Mouse (Mus musculus): Measurements from ENCODE around the gene Clcn2. TPM values are rescaled to one million over a fixed set of nuclear protein-coding genes. Genes with fewer than 3 reads are reported as not detected.

Clcn2 gene
- total RNA-seq (2021), result 1 to 10 TPM; 2.3 to 2.7 TPM
- long read RNA-seq, experiment 1, partial matches to known transcripts, result 0 of 2 reads
- long read RNA-seq, experiment 1, other reads (novel, unspliced or antisense), result 1 of 2 reads
- long read RNA-seq, experiment 2, partial matches to known transcripts, result 0 of 1 reads
- long read RNA-seq, experiment 2, other reads (novel, unspliced or antisense), result 1 of 1 reads

DNA sequence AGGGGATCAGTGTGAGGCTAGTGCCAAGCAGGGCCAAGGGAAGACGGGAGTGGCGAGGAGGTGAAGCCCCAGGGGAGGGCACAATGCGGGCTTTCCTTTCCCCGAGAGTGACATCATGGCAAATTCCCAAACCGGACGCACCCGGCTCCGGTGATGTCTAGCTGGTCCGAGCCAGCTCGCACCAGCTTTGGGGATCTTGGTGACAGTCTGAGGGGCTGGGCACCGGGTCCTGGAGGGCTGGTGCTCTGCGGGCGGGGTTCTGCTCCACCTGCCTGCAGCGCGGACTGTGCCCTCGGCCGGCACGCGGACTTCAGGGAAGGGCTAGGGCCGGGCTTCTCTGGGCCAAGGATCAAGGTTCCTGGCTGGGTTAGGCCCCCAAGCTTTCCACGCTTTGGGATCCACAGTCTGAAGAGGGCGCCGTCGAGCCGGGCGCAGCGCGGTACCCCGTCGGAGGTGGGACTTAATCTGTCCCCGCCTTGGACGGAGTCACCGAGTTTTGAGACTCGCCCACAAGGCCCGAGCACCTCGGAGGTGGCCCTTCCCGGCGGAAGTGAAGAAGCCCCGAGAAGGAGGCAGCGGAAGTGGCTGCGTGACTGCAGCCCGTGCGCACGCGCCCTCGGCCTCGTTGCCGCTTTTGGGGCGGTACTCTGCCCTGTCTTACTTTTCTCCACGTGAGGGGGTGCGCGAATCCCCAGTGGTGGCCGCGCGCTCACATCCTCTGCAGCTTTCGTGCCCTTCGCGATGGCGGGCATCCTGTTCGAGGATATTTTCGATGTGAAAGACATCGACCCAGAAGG lies at the start of gene Clcn2, which contains the start of gene Polr2h:
TSS of gene Clcn2 (minus strand) at position 566 of the 797 bp plus-strand sequence.
TSS of gene Polr2h (plus strand) at position 485 of the 797 bp plus-strand sequence.
- DNase-seq, result peak; percentile 97
- intact Hi-C loops (cut with DNase I; ENCODE audit: low total_unique reads), result no loop called here

DNA sequence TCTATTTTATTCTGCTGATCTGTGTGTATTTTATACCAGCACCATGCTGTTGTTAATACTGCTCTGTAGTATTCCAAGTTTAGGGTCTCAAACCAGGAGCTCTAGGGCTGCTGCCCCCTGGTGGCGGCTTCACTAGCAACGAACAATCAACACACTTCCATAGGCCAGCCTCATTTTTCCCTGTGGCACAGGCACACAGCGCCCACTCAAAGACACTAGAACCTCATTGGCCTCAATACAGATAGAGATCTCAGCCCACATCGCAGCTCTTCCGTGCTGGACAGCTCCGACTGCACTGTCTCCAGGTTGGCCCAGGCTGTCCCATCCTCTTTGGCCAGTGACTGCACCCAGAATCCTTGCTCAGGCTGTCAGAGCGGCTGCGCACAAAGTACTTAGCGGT lies 47.7 kb upstream of the Clcn2 start:
- peak; percentile 33 for DNase-seq
- intact Hi-C loops (cut with DNase I; ENCODE audit: low total_unique reads), result no loop called here

GRCm38 (mm10) chr16:20761681-20762080 lies 44.1 kb upstream of the Clcn2 start:
- intact Hi-C loops (cut with DNase I; ENCODE audit: low total_unique reads), result loop anchor here (2.0 to 5.0 kb wide), 2 partner anchors 41 to 54 kb away; no protein-coding TSS in a partner anchor
- DNase-seq, result peak; percentile 27

DNA sequence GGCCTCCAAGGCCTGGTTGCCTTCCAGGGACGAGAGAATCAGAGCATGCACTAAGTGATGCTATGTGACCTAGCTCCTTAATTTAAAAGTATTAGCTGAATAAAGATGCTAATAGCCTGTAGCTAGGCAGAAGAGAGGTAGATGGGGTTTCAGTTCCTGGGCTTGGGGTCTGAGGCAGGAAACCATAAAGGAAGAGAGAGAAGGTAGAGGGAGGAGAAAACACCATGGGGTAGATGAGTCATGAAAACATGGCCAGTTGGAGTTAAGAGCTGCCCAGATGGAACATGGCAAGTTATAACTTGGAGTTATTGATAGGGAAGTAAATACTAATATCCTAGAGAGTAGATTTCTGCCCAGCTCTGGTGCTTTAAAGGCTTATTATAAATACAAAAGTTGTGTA lies 39.8 kb upstream of the Clcn2 start:
- intact Hi-C loops (cut with DNase I; ENCODE audit: low total_unique reads), result no loop called here
- DNase-seq, result no peak

DNA sequence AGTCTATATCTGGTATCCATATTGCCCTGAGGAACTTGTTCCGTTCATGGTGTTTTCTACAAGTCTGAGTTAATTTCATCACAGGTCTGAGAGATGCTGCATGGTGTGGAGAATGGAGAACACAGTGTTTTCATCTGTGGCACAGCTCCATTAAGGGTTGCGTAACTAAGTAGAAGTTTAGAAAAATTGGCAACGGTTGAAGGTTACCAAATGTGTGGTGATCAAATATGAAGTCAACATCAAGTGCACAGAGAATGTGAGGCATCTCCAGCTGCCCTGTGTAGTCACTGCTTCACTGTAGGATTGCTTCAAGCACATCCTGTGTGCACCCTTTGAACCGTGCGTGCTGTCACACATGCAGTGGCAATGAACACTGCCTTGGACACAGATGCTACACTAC lies 38.5 kb upstream of the Clcn2 start:
- DNase-seq, result no peak
- intact Hi-C loops (cut with DNase I; ENCODE audit: low total_unique reads), result no loop called here

GRCm38 (mm10) chr16:20750518-20750917 lies 33.0 kb upstream of the Clcn2 start:
- intact Hi-C loops (cut with DNase I; ENCODE audit: low total_unique reads), result no loop called here

DNA sequence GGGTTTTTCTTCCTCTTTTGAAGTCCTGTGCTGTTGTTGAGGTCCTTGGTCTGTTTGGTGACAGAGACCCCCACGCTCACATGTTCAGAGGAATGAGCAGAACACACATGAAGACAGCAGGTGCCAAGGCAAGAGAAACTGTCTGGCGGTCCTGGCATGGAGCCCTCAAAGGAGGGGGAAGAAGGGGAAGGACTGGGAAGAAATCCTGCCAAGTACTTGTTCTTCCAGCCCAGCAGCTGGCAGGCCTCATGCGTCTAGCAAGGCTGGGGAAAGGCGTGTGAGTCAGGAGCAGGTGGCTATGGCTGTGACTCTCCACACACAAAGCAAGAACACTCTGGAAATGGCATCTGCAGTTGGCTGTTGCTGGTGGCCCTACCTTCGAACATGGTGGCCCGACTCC lies 29.1 kb upstream of the Clcn2 start:
- intact Hi-C loops (cut with DNase I; ENCODE audit: low total_unique reads), result no loop called here

More at GRCm38 (mm10) chr16:20750518-20750917, 33.0 kb upstream of the Clcn2 start:
- no peak for DNase-seq

DNA sequence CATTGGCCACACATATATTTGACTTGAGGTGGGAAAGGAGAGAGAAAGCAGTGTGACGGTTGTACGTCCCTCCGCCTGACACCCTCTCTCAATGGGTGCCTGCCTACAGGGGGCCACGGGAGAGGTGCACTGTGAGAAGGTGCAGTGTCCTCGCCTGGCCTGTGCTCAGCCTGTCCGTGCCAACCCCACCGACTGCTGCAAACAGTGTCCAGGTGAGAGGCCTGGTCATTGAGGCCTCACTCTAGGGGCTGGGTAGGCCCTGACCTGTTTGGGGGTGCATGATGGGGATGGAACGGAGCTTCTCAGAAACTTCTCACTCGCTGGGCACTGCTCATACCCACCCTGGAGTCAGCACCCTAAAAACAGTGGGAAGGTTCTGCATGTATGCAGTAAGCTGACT lies 22.3 kb upstream of the Clcn2 start:
- DNase-seq, result no peak
- intact Hi-C loops (cut with DNase I; ENCODE audit: low total_unique reads), result no loop called here

More for the DNA sequence above, 29.1 kb upstream of the Clcn2 start:
- DNase-seq, result peak; percentile 83

DNA sequence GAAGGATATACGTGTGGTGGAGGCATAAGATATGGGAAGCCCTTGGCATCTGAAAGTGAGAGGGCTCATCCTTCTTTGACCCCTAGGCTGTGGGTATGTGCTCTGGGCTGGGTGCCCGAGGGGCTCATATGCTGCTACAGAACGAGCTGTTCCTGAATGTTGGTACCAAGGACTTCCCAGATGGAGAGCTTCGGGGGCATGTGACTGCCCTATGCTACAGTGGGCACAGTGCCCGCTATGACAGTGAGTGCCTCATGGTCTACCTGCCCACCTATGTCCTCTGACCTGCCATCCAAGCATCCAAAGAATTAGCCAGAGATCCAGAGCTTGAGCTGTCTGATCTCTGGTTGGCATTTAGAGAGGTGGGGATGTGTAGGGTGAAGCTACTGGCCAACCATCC lies 19.3 kb upstream of the Clcn2 start:
- intact Hi-C loops (cut with DNase I; ENCODE audit: low total_unique reads), result no loop called here
- no peak for DNase-seq

DNA sequence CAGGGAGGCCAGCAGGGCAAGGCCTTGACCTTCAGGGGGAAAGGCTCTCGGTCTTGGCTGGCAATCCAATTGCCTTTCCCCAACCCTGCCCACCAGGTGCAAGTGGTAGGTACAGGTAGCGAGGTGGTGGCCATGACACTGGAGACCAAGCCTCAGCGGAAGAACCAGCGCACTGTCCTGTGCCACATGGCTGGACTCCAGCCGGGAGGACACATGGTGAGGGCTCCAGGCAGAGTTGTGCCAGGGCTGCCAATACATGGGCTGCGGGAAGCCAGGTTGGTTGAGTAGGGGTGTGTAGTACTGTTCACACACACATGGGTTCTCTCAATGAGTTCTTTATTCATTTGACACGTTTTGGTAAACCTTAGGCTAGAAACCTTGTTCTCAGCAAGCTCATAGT lies 18.6 kb upstream of the Clcn2 start:
- intact Hi-C loops (cut with DNase I; ENCODE audit: low total_unique reads), result no loop called here
- DNase-seq, result no peak

GRCm38 (mm10) chr16:20735651-20736050 lies 18.1 kb upstream of the Clcn2 start:
- intact Hi-C loops (cut with DNase I; ENCODE audit: low total_unique reads), result no loop called here
- DNase-seq, result no peak

GRCm38 (mm10) chr16:20733731-20734730 lies 16.5 kb upstream of the Clcn2 start, which contains the start of gene Thpo:
TSS of gene Thpo (minus strand) at chr16:20734511.
- no peak for DNase-seq
- intact Hi-C loops (cut with DNase I; ENCODE audit: low total_unique reads), result no loop called here

GRCm38 (mm10) chr16:20732925-20733730 lies 15.6 kb upstream of the Clcn2 start, which contains the start of gene Chrd:
TSS of gene Chrd (plus strand) at chr16:20733127.
- intact Hi-C loops (cut with DNase I; ENCODE audit: low total_unique reads), result no loop called here
- peak; percentile 88 for DNase-seq

DNA sequence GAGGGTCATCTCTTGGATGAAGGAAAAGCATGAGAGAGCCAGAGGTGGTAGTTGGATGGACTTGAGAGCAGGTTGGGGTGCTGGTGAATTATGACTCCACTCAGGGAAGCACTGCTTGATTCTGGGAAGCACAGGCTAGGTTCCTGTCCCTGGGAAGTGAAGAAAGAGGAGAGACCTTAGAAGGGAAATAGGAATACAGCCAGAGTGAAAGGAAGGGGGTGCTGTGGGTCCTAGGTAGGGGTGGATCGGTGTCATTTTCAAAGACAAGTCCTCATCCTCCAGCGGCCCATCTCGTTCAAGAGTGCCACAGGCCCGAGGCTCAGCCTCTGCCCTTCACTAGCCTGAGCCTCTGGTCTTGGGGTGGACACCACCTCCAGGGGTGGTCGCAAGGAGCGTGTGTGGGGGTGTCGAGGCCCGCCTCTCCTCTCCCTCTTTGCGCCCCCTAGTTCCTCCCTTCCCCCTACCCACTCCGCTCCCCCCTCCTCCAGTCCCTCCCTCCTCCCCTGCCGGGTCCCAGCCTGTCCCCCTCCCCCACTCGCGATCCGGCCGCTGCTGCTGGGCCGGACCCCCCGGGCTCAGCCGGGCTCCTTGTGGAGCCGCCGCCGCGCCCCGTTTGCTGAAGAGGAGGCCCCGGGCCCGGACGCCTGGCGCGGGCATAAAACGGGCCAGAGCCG lies 14.8 kb upstream of the Clcn2 start:
- no peak for DNase-seq
- intact Hi-C loops (cut with DNase I; ENCODE audit: low total_unique reads), result no loop called here

GRCm38 (mm10) chr16:20731688-20732087 lies 14.1 kb upstream of the Clcn2 start:
- DNase-seq, result no peak
- intact Hi-C loops (cut with DNase I; ENCODE audit: low total_unique reads), result no loop called here

GRCm38 (mm10) chr16:20730293-20730711 lies 12.8 kb upstream of the Clcn2 start:
- intact Hi-C loops (cut with DNase I; ENCODE audit: low total_unique reads), result no loop called here
- DNase-seq, result no peak

DNA sequence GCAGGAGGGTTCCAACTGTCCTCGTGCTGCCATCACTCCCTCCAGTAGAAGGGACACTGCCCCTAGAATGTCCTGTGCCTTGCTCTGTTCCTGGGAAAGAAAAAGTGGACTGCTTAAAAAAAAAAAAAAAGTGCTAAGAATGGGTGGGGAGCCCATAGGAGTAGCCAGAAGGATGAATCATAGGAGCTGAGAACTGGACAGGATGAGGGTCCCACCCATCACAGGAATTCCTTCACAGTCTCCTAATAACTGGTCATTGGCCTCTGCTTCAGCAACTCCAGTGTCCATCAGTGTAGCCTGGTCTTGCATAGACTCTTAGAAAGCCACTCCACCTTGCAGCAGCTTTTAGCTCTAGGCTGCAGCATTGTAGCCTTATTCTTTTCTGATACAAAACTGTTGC lies 8.8 kb upstream of the Clcn2 start:
- no peak for DNase-seq
- intact Hi-C loops (cut with DNase I; ENCODE audit: low total_unique reads), result no loop called here

GRCm38 (mm10) chr16:20725750-20726149 lies 8.2 kb upstream of the Clcn2 start:
- DNase-seq, result no peak
- intact Hi-C loops (cut with DNase I; ENCODE audit: low total_unique reads), result no loop called here
